Mouse (Mus musculus): Measurements from ENCODE around the gene Stx12.

DNA sequence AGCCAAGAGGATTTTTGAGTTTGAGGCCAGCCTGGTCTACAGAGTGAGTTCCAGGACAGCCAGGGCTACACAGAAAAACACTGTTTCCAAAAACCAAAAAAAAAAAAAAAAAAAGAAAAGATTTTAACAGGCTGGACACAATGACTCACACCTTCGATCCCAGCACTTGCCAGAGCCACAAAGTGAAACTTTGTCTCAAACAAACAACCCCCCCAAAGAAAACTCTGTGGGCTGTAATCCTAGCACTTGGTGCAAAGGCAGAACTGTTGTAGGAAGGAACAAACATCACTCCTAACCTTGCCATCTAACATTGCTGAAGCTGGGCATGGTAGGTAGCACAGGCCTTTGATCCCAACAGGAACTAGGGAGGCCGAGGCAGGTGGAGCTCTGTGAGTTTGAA lies 19.5 kb downstream of the Stx12 start:
- no peak for TF ChIP-seq GATA1 (IDR thresholded peaks at IDR 0.05; ENCODE audit: borderline replicate concordance, low read length)
- no peak for TF ChIP-seq FLI1 (IDR thresholded peaks at IDR 0.05; ENCODE audit: low read length)
